Mouse (Mus musculus) frontal cortex, postnatal 25 days (tissue): ENCODE data around the gene Rims1.

Experiments
- DNase-seq, 2 experiments: peaks; one replicate each; pipeline ENCODE4 v3.0.0; 2022; ENCODE audit warnings: low spot score in 2 of 2

Gene Rims1

DNA sequence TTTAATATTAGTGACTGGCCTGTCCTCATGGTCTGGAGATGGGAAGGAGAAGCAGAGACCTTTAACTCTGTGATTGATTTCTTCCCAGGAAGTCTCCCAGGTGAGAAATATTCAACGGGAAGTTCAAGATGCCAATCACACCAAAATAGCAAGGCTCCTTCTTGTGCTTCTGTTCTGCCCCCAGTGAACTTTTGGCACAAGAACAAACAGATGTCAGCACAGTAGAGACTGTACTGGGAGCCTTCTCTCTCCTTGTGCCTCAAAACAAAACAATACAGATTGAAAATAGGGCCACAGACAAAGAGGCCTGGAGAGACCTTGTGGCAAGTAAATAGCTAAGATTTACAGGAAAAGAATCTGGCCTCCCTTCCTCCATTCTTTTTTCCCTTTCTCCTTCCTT, 110.7 kb downstream of the Rims1 start:
- no peak for DNase-seq

DNA sequence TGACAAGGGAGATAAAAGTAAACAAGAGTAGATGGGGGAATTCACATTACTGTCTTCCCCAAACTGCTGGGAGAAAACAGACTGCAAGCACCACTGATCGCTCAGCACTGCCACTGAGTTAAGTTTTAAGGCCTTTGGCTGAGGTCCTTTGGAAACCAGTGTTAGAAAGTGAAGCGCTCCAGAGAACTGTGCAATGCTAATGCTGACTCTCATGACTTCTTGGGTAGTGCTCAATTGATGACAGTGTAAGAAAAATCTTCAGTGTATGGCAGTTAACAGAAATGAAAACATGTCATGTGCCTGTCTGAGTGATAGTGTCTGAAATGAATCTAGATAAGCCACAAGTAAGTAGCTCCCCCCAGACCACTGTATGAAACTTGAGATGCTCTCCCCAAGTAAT, 111.3 kb downstream of the Rims1 start:
- DNase-seq: no peak

DNA sequence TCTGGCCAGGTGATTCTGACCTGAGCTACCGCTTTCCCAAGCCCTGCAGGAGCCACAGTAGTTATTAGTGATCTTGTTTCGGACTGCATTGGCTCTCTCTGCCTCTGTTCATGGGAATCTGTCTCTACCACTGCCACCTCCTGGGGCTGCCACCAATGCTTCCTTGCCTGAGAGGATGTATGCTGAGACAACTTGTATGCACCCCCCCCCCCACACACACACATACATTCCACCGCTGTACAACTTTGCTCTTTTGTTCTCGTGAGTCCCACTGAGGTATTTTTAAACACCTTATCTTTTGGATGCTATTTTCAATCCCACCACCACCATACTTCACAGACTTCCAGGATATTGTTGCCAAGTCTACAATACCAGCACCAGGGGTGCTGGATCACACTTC, 122.3 kb downstream of the Rims1 start:
- no peak for DNase-seq

DNA sequence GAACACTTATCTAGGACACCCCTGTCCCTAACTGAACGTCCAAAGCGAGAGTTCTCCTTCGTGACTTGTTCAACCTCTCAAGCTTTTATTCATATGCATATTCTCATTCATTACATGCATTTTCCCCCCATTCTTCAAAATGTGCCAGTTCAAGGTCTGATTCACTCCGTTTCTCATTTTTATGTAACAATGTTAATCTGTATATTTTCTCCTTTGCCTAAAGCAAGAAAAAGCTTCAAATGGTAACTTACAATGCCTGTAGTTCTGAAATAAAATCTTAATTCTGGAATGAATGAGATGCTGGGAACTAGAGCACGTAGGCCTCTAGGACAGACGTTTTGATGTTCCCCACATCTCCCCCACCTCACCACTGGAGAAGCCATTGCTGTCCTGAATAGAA, 141.6 kb downstream of the Rims1 start:
- no peak for DNase-seq

DNA sequence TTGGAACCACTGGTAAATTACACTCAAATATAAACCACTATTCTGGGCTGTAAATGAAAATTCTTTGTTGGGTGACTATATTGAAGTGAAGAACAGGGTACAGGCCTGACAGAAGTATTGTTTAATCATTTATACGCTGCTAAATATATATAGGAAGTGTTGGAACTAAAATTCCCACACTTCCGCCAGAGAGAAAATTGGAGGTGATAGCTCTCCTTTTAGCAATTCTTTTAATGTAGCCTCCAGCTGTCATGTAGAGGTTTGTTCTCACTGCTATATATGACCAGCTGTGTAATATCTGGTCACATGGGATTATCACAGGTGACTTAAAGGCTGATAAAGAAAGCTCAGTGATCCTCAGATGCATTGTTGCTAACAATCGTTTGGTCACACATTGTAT, 144.0 kb downstream of the Rims1 start:
- no peak for DNase-seq

DNA sequence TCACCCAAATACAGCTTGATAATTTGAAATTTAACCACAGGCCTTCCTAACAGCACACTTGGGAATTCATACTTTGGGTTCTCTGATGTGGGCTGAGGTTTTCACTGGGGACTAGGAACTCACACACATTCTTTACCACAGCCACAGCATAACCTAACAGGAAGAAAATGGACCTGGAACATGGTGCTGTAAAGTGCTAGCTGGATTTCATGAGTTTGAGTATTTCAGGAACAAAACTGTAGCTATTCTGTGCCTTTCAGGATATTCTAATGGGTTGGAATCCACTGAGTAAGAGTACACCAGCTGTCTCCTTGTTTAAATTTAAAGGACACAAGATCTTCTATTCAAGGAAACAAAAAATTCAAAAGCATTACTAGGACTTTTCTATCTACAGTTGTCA, 149.8 kb downstream of the Rims1 start:
- DNase-seq: no peak

DNA sequence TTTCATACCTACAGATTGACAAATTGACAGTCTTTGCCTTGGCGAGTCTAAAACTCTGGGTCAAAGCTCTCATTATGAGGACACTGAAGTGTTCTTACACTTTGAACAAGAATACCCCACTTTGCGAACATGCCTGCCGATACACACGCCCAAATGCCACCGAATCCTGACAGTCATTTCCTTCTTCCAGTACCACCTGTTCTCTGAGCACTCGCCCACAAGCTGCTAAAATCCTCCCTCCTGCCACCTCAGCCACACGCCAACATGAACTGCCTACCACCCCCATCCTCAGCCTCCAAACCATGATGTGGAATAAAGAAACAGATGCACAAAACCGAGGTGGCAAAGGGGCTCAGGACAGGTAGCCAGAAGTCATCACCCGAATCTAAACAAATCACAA, 150.9 kb downstream of the Rims1 start:
- DNase-seq: no peak

DNA sequence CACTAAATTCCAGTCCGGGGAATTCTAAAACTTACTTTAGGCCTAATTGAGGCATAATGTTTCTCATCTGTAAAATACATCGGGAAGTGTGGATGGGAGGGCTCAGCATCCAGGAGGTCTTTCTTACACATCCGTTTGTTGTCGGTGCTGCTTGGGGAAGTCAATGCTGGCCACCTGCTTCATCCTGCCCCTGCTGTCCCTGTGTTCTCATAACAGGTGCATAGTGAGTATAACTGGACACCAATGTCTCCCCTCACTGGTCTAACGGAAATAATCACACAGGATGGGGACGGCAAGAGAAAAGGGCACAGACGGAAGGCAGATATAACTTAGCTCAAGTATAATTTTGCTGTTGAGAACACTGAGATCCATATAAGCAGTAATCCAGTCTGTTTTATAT, 155.2 kb downstream of the Rims1 start:
- DNase-seq: no peak

DNA sequence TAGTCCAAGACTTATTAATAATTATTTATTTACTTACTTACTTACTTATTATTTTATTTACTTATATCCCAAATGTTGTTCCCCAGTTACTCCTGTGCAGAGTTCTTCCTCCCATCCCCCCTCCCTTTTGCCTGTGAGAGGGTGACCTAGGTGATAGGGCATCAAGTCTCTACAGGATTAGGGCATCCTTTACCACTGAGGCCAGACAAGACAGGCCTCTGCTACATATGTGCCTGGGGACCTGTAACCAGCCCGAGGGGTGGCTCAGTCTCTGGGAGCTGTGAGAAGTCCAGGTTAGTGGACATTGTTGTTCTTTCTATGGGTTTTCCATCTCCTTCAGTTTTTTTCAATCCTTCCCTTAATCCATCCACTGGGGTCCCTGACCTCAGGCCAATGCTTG, 156.4 kb downstream of the Rims1 start:
- no peak for DNase-seq

DNA sequence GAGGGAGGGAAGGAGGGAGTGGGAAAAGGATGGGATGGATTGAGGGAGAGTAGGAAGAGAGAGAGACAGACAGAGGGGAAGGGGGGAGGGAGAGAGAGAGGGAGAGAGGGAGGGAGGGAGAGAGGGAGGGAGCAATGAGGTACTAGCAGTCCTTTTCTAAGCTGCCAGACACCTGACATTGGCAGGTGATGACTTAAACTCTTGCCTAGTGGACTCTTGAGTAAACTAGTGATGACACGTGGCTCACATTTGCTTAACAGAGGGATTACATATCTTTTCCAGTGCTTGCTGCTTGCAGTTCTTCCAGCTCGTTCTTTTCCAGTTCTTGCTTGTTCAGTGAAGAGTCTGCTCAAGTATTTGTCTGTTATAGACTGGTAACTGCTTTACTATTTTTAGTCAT, 160.5 kb downstream of the Rims1 start:
- DNase-seq: no peak

DNA sequence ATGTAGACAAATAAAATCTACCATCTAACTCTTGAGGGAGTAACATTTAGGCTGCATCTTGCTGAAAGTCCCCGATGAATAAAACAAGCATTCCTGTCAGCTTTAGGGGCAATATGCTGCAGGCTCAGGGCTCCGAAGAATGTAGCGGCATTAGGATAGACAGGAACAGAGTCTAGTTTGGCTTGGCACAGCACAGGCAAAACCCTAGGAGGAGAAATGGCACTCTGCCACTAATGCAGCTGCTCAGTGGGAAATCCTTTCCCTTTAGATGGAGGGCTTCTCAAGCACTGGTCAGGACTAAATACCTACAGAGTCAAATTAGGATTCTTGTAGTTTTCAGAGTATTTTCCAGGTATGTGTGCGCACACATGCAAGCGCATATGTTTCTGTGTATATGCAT, 165.2 kb downstream of the Rims1 start:
- DNase-seq: no peak

DNA sequence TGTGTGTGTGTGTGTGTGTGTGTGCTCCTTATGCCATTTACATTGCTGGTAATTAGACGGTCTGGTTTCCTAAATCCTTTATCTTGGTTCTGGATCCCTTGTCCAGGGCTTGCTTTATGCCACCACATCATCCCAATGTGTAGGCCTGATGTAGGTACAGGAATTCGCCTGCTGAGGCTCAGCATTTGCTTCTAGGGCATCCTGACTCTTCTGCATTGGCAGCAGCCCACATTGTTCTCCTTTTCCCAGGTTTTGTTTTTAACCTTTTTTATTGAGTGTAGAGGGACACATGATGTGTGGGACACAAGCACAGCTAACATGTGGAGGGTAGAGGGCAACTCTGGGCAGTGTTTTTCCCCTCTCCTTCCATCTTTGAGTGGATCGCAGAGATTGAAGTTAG, 166.1 kb downstream of the Rims1 start:
- DNase-seq: no peak

DNA sequence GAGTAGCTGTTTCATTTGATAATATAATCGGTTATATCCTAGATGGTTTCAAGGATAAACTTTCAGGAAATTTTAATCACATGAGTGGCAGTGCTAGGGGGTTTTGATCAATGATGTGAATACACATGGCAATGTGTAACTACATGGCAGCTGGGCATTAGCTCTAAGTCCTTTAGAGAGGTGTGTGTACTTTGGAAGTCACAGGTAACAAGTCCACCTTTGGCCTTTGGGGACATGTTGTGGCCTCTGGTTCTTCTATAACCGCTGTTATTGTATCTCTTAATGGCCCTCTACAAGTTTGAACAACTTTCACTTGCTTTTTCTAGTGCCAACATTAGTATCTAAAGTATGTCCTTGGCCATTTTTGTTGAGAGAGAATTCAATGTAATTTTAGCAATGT, 171.9 kb downstream of the Rims1 start:
- DNase-seq: no peak

DNA sequence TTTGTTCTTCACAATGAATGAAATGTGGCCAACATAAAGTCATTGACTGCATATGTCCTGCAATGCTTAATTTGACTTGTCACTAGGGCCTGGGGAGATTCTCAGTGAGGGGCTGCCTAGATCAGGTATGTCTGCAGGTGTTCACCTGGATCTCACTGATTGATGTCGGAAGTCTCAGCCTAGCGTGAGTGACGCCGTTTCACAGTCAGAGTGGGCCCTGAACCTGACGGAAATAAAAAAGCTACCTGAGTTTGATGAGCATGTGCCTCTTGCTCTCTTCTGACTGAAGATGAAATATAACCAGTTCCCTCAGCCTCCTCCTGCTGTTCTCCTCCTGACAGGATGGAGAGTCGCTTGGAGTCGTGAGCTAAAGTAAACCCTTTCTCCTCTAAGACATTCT, 173.2 kb downstream of the Rims1 start:
- DNase-seq: no peak

DNA sequence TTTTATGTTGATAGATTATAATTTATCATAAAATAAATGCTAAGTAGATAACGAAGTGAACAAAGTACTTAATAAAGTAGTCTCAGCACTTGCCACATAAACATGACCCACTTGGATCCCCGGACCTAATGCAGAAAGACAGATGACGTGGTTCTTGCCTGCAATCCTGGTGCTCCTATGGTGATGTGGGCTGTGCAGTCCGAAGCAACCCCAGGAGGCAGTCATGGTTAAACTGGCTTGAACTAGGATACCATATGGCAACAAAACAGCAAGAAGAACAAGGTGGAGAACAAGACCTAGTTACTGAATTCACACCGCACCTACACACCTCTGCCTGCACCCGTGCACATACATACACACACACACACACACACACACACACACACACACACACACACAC, 173.8 kb downstream of the Rims1 start:
- DNase-seq: no peak

DNA sequence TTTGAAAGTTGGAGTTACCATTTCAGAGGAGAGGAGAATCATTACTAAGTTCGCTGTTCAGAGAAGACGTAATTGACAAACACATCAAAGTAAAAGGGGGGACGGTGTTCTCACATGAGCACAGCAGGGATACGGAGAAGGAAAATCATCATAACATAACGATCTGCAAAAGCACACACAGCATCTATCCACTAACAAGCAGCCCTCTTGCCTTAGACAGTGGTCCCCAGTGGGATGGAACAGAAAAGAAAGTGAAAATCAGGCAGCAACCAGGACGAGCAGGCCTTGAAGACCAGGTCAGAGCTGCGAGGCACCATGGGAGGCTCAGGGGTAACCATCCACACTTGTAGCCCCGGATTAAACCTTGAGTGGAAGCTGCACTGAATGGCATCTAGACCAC, 176.8 kb downstream of the Rims1 start:
- DNase-seq: no peak

DNA sequence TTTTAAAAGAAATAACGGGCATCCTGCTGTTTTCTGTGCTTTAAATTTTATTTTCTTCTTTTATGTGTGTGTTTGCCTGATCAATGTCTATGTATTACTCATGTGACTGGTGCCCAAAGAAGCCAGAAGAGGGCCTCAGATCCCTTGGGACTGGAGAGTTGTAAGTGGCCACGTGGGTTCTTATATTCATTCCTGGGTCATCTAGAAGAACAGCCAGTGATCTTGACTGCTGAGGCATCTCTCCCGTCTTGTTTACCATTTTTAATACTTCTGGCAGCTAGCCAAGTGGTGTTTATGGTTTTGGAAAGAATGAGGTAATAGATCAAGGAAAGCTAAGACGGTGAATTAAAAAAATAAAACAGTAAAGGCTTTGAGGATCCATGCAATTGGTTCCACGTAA, 178.8 kb downstream of the Rims1 start:
- DNase-seq: no peak

DNA sequence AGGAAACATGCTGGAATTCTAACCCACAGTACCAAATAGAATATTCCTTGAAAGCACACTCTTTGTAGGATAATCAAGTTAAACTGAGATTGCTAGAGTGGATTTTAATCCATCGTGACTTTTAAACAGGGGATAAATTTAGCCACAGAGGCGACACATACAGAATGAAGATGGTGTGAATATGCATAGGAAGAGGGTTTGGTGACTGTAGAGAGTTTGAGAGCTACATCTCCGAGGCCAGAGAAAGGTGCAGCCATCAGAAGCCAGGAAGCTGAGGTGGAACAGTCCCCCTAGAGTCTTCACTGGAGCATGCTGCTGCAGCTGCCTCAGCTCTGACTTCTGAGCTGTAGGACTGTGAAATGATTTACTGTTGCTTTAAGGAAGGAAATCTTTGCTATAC, 179.5 kb downstream of the Rims1 start:
- no peak for DNase-seq

DNA sequence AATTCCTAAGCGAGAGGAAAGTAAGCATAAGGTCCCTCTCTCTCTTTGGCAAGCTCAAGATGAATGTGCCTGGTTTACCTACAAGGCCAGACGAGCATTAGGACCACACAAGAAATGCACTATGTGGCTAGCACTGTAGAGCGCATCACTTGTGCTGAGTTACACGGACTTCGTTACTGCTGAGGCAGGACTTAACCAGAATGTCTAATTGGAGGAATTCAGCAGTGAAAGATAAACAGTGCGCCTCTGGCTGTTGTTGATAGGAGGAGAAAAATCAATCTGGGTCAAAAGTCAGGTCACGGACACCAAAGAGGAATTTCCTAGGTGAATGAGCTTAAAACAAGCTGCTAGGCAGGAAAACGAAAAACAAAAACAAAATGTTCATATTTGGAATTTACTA, 185.0 kb downstream of the Rims1 start:
- DNase-seq: no peak

DNA sequence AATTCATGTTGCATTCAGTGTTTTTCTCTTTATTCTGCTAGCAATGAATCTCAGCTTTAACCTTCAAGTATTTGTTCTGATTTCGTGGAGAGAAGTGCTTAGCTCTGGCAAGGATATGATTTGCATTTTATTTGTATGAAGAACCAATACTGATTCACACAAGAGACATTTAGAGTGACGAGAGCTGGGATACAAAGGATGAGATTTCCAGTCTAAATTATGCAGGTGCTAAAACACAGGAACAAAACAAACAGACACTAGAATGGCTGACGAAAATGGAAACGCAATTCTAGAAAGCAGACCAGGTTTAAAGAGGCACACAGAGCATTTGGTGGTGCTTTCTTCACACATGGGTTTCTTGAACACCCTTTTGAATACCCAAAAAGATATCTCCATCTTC, 190.2 kb downstream of the Rims1 start:
- no peak for DNase-seq

DNA sequence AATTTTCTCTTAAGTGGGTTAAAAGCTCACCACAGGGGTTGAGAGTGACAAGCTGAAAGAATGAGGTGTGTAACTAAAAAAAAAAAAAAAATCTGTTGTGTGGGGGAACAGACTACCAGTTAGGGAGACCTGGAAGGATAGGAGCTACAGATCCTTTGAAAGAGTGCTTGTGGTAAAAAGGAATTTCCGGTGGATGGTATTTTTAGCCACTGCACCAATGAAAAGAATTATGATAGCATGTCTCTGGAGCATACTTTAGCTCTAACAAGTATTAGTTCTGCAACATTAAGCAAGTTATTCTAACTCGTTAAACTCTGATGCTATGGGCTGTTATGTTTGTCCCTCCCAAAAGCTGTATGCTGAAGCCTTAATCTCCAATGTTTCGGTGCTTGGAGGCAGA, 192.2 kb downstream of the Rims1 start:
- no peak for DNase-seq

DNA sequence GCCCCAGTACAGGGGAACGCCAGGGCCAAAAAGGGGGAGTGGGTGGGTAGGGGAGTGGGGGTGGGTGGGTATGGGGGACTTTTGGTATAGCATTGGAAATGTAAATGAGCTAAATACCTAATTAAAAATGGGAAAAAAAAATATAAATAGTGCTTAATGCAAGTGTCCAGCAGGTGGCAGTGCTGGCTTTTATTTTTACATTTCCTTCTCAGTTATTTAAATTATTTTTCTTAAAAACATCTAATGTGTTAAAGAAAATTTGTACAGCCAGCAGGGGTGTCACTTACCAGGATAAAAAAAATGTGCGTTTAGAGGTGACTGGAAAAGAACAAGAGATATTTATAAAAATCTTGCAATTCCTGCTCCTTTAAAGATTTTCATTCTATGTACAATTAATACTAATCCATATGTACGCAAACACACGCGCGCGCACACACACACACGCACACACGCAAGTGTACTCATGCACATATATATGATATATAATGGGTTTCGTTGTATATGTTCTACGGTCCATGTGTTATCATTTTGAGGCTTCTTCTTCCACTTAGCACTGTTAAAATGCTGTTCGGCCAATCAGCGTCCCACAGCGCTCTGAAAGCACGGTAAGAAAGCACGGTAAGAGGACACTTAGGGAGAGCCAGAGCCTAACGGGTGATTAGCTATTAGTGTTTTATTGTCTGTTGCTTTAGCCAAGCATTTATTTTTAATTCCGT, 201.3 kb downstream of the Rims1 start:
- DNase-seq: no peak

DNA sequence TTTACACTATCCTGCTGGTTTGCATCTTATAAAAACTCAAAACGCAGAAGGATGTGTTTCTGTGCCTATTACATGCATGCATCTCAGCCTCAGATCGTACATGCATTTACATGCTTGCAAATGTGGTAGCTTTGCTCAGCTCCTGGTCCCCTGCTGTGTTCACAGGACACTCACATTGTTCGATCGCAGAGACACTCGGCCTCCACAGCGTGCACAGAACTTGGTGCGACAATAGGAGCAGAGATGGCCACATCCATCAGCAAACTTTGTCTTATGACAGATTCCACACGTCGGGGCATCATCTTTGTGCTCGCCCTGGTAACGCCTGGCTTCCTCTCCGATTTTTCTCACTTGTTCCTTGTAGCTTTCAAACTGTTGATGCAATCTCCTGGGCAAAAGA, 209.6 kb downstream of the Rims1 start:
- no peak for DNase-seq

DNA sequence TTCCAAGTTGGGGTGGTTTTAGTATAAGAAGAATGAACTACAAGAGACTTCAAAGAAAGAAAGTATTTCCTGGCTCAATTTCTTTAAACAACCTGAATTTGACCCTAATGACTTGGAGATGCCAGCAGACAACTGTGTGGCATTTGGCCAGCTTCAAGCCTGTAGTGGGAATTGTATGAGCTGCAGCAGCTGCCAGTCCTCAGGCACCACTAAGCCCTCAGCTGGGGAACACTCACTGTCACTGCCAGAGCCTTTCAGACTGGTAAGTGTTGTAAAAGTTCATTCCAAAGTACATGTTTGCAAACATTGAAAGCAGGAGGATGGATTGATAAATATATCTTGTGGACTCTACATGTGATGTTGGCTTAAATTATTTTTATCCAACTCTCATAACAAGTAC, 211.0 kb downstream of the Rims1 start:
- DNase-seq: no peak
